Mouse (Mus musculus): ENCODE measurements at regions not wholly inside any gene's neighbourhood (a gene's known extent, or its start where the extent isn't known, plus 50 kb on each side); places are given as distances from the start of the nearest gene placed in this dataset.

GRCm38 (mm10) chr1:32805890-32806630, 259.0 kb upstream of the Gm5415 start:
- H3K27me3 ChIP-seq (ENCODE audit: control insufficient read depth, insufficient read depth, low read length): no peaks in the 10 kb centered on the region
- H3K4me2 ChIP-seq (ENCODE audit: low read length): no peak overlapping the region
- ATAC-seq (ENCODE audit: low FRiP score, low TSS enrichment): no peak
- H3K36me3 ChIP-seq (ENCODE audit: control insufficient read depth, insufficient read depth, low read length): no peaks in the 10 kb centered on the region
- 85% methylated on average over 6 of the region's 6 CpGs for WGBS
- no peak overlapping the region for H3K4me3 ChIP-seq (replicated peaks; ENCODE audit: low read depth, low read length)
- DNase-seq: peak; percentile 19
- no peaks in the 10 kb centered on the region for H3K4me1 ChIP-seq (ENCODE audit: control insufficient read depth, insufficient read depth, low read length)
- no peak overlapping the region for H3K9ac ChIP-seq (replicated peaks; ENCODE audit: low read length)
- H3K9me3 ChIP-seq (ENCODE audit: control insufficient read depth, low read length): no peaks in the 10 kb centered on the region
- H3K27ac ChIP-seq (replicated peaks; ENCODE audit: low read depth, low read length): no peak overlapping the region

GRCm38 (mm10) chr1:32772217-32772616, 225.1 kb upstream of the Gm5415 start:
- 95% methylated on average over 10 of the region's 10 CpGs for WGBS
- Histone ChIP-seq H3K4me2 (ENCODE audit: low read length) (no peak overlapping the region), H3K27me3 (ENCODE audit: control insufficient read depth, insufficient read depth, low read length) (no peaks in the 10 kb centered on the region), H3K9ac (replicated peaks; ENCODE audit: low read length) (no peak overlapping the region), H3K36me3 (ENCODE audit: control insufficient read depth, insufficient read depth, low read length) (no peaks in the 10 kb centered on the region), H3K4me3 (replicated peaks; ENCODE audit: low read depth, low read length) (no peak overlapping the region), H3K9me3 (ENCODE audit: control insufficient read depth, low read length) (no peaks in the 10 kb centered on the region), H3K27ac (replicated peaks; ENCODE audit: low read depth, low read length) (no peak overlapping the region), H3K4me1 (ENCODE audit: control insufficient read depth, insufficient read depth, low read length) (no peaks in the 10 kb centered on the region)
- DNase-seq (no peak), ATAC-seq (ENCODE audit: low FRiP score, low TSS enrichment) (peak; percentile 24; the same call in 1 of the 2 replicates)

GRCm38 (mm10) chr1:32768071-32768470, 221.0 kb upstream of the Gm5415 start:
- DNase-seq (no peak), ATAC-seq (ENCODE audit: low FRiP score, low TSS enrichment) (no peak)
- H3K27me3 ChIP-seq (ENCODE audit: control insufficient read depth, insufficient read depth, low read length): no peaks in the 10 kb centered on the region
- H3K4me2 ChIP-seq (ENCODE audit: low read length): no peak overlapping the region
- no peaks in the 10 kb centered on the region for H3K4me1 ChIP-seq (ENCODE audit: control insufficient read depth, insufficient read depth, low read length)
- H3K9me3 ChIP-seq (ENCODE audit: control insufficient read depth, low read length): no peaks in the 10 kb centered on the region
- no peaks in the 10 kb centered on the region for H3K36me3 ChIP-seq (ENCODE audit: control insufficient read depth, insufficient read depth, low read length)
- 95% methylated on average over 4 of the region's 4 CpGs for WGBS
- no peak overlapping the region for H3K9ac ChIP-seq (replicated peaks; ENCODE audit: low read length)
- no peak overlapping the region for H3K27ac ChIP-seq (replicated peaks; ENCODE audit: low read depth, low read length)
- H3K4me3 ChIP-seq (replicated peaks; ENCODE audit: low read depth, low read length): no peak overlapping the region

- DNase-seq: no peak
- Histone ChIP-seq H3K9ac (replicated peaks; ENCODE audit: low read length) (no peak overlapping the region), H3K4me1 (ENCODE audit: control insufficient read depth, insufficient read depth, low read length) (0 out of 2 replicates have a peak, but pooled peaks cover 3% of the 10 kb centered on the region), H3K27ac (replicated peaks; ENCODE audit: low read depth, low read length) (no peak overlapping the region), H3K36me3 (ENCODE audit: control insufficient read depth, insufficient read depth, low read length) (no peaks in the 10 kb centered on the region), H3K27me3 (ENCODE audit: control insufficient read depth, insufficient read depth, low read length) (no peaks in the 10 kb centered on the region), H3K4me2 (ENCODE audit: low read length) (no peak overlapping the region), H3K9me3 (ENCODE audit: control insufficient read depth, low read length) (no peaks in the 10 kb centered on the region), H3K4me3 (replicated peaks; ENCODE audit: low read depth, low read length) (no peak overlapping the region)
- no peak for ATAC-seq (ENCODE audit: low FRiP score, low TSS enrichment)
- 88% methylated on average over 7 of the region's 7 CpGs for WGBS
Observed at GRCm38 (mm10) chr1:32748191-32748590, 201.1 kb upstream of the Gm5415 start.

- no peak for ATAC-seq (ENCODE audit: low FRiP score, low TSS enrichment)
Observed at GRCm38 (mm10) chr1:32746288-32746687, 199.2 kb upstream of the Gm5415 start.

More at GRCm38 (mm10) chr1:32746288-32746687, 199.2 kb upstream of the Gm5415 start:
- DNase-seq: no peak
- no peak overlapping the region for H3K27ac ChIP-seq (replicated peaks; ENCODE audit: low read depth, low read length)
- H3K9ac ChIP-seq (replicated peaks; ENCODE audit: low read length): no peak overlapping the region
- 83% methylated on average over 2 of the region's 2 CpGs for whole genome bisulfite sequencing
- no peak overlapping the region for H3K4me2 ChIP-seq (ENCODE audit: low read length)
- 0 out of 2 replicates have a peak, but pooled peaks cover 3% of the 10 kb centered on the region for H3K4me1 ChIP-seq (ENCODE audit: control insufficient read depth, insufficient read depth, low read length)
- H3K27me3 ChIP-seq (ENCODE audit: control insufficient read depth, insufficient read depth, low read length): no peaks in the 10 kb centered on the region
- H3K9me3 ChIP-seq (ENCODE audit: control insufficient read depth, low read length): no peaks in the 10 kb centered on the region
- no peaks in the 10 kb centered on the region for H3K36me3 ChIP-seq (ENCODE audit: control insufficient read depth, insufficient read depth, low read length)
- H3K4me3 ChIP-seq (replicated peaks; ENCODE audit: low read depth, low read length): no peak overlapping the region

Data from midbrain, embryonic 14.5 days (tissue).